Mouse (Mus musculus) ES-E14 (cell line): Measurements from ENCODE around the gene Jade2.

ENCODE experiments used
- CHD2 ChIP-seq: IDR thresholded peaks from 2 replicates; pipeline ENCODE4 v1.6.1; 2014; ENCODE audit warnings: mild to moderate bottlenecking, low read depth, low read length, inconsistent platforms
- ZNF384 ChIP-seq: IDR thresholded peaks from 2 replicates; pipeline ENCODE4 v1.6.1; 2012; ENCODE audit warnings: low read depth, low read length, inconsistent platforms

DNA sequence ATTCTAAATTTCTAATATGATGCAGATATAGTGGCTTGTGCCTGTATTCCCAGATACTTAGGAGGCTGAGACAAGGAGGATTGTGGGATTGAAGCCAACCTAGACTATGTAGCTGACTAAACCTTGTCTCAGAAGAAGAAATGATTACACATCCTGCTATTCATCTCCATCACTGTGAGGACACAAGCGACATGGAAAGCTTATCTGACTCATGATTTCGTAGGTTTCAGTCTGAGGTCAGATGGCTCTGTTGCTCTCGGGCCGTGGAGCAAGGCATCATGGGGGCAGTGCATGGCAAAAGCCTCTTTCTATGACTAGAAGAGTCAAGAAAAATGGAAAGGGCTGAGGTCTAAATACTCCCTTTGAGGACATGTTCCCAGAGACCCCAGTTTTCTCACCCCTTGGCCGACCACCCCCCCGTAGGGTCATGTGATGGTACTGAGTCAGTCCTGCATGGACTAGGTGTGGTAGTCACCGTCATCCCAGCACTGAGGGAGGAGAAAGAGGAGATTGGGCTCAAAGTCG, 45.4 kb downstream of the Jade2 start:
- TF ChIP-seq CHD2 (no peak), ZNF384 (no peak)
